Mouse (Mus musculus) heart, embryonic 15.5 days (tissue): ENCODE results near the gene H2al1m. TPM values are rescaled to one million over a fixed set of nuclear protein-coding genes. Genes with fewer than 3 reads are reported as not detected.
A peak's percentile ranks its signal among the peaks of the same experiment; 100 is the strongest.
"Not testable (repeated sequence)": the region's sequence is repeated elsewhere in the genome, so short reads cannot be mapped to it uniquely, and the experiment has no call there.

Experiments
- ATAC-seq: fragments of 200-750 bp; cut with Nextera tagmentation; replicated peaks from 2 replicates; pipeline ENCODE4 v1.8.0; 2017; ENCODE audit warnings: low read depth, moderate TSS enrichment; ENCODE audit not compliant: insufficient number of reproducible peaks, insufficient read depth, low FRiP score
- H3K27ac ChIP-seq: fragments of 300-500 bp; sonication (generic); 2 replicates; pipeline ENCODE4 v1.5.1; 2015; ENCODE audit warnings: mild to moderate bottlenecking, inconsistent platforms
- H3K27me3 ChIP-seq: fragments of 300-500 bp; sonication (generic); 2 replicates; pipeline ENCODE4 v1.6.1; 2015; ENCODE audit warnings: inconsistent platforms
- H3K36me3 ChIP-seq: fragments of 300-500 bp; sonication (generic); 2 replicates; pipeline ENCODE4 v1.6.1; 2015; ENCODE audit warnings: mild to moderate bottlenecking, inconsistent platforms
- H3K4me1 ChIP-seq: fragments of 300-500 bp; sonication (generic); replicated peaks from 2 replicates; pipeline ENCODE4 v1.6.1; 2015; ENCODE audit warnings: inconsistent platforms
- H3K4me2 ChIP-seq: fragments of 300-500 bp; sonication (generic); 2 replicates; pipeline ENCODE4 v1.6.1; 2015; ENCODE audit warnings: inconsistent platforms, mild to moderate bottlenecking, moderate library complexity
- H3K4me3 ChIP-seq: fragments of 300-500 bp; sonication (generic); 2 replicates; pipeline ENCODE4 v1.5.1; 2015; ENCODE audit warnings: mild to moderate bottlenecking, inconsistent platforms
- H3K9ac ChIP-seq: fragments of 300-500 bp; sonication (generic); 2 replicates; pipeline ENCODE4 v1.6.1; 2015; ENCODE audit warnings: mild to moderate bottlenecking, inconsistent platforms
- H3K9me3 ChIP-seq: fragments of 300-500 bp; sonication (generic); replicated peaks from 2 replicates; pipeline ENCODE4 v1.6.1; 2016; ENCODE audit warnings: inconsistent platforms
- WGBS: fragments of 180-500 bp; shearing (Covaris S2); methylation state at CpG from one replicate; pipeline ENCODE4 v1.1.7; 2015; ENCODE audit warnings: mixed read lengths; 5-methylcytosine and 5-hydroxymethylcytosine counted together
- polyA plus RNA-seq: library from polyadenylated mRNA; unstranded; fragments of >200 nt; fragmentation: Nextera tagmentation; extraction: Ambion mirVana; gene quantifications from 2 replicates; pipeline ENCODE4 v1.2.1, GENCODE M21; 2015

The H2al1m gene
- polyA plus RNA-seq, result 0.52 TPM in 1 of 2 replicates, not detected in the other

DNA sequence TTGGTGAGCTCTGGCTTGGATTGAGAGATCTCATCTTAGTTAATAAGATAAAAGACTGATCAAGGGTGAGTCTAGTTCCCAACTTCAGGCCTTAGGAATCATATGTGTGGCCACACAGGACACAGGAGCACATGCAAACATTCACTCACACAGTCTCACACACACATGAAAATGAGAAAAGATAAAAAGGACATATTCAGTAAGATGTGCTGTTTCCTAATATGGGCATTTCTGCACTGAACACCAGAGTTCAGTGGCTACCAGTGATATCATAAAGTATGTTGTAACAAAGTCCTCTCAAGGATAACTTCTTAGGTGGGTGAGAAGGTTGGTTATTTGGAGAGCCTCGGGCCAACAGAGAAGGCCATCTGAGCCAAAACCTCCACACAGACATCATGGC is at the start of gene H2al1m:
TSS of gene H2al1m (plus strand) at position 301 of the 400 bp plus-strand sequence.
- not testable (repeated sequence) for H3K4me3 ChIP-seq, H3K4me2 ChIP-seq, H3K4me1 ChIP-seq, H3K27ac ChIP-seq, H3K9ac ChIP-seq, ATAC-seq, H3K9me3 ChIP-seq, H3K27me3 ChIP-seq, H3K36me3 ChIP-seq
- no CpG with 5 or more reads among the region's 1 CpGs for WGBS

- H3K4me1 ChIP-seq, result peaks cover 6% of the 10 kb centered on the region; the same call in 1 of the 2 replicates
- H3K9me3 ChIP-seq, result no peaks in the 10 kb centered on the region
- 79% methylated on average over 5 of the region's 5 CpGs for WGBS
- H3K9ac ChIP-seq, result no peak overlapping the region
- H3K27ac ChIP-seq, result no peak overlapping the region
- no peaks in the 10 kb centered on the region for H3K27me3 ChIP-seq
- H3K4me3 ChIP-seq, result no peak overlapping the region
- H3K4me2 ChIP-seq, result no peak overlapping the region
- H3K36me3 ChIP-seq, result no peaks in the 10 kb centered on the region
- no peak for ATAC-seq
These were observed 42.6 kb upstream of the H2al1m start for GRCm38 (mm10) chrX:9240737-9241591.

DNA sequence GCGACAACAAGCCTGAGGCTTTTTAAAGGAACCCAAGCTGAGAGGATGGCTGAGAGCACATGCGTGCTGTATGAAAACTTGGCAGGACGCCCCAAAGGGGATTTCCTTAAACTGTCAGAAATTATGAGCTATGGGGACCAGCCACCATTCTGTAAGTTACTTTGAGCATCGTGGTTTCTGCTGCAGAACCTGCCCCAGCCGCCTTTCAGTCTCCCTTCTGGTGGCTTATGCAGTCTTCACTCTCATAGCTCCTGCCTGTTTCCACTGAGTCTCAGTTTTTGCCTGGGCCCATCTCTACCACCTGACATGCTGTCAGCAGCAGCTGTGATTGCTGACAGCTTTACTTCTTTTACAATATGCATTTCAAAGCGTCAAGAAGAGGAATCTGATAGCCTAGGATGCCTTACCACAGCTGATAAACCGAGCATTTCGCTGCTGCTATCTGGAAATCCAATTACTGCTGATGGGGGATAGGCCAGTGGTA is 40.1 kb upstream of the H2al1m start:
- Histone ChIP-seq H3K27me3 (no peaks in the 10 kb centered on the region), H3K4me2 (0 out of 2 replicates have a peak overlapping the region, but pooled peaks have one; percentile 6), H3K9me3 (no peaks in the 10 kb centered on the region), H3K4me3 (no peak overlapping the region), H3K36me3 (no peaks in the 10 kb centered on the region), H3K9ac (no peak overlapping the region), H3K27ac (0 out of 2 replicates have a peak overlapping the region, but pooled peaks have one; percentile 9), H3K4me1 (peaks cover 6% of the 10 kb centered on the region; the same call in 1 of the 2 replicates)
- WGBS, result 34% methylated on average over 8 of the region's 8 CpGs
- no peak for ATAC-seq

GRCm38 (mm10) chrX:9244603-9245336 is 38.8 kb upstream of the H2al1m start:
- H3K27ac ChIP-seq, result no peak overlapping the region
- H3K4me3 ChIP-seq, result no peak overlapping the region
- H3K9me3 ChIP-seq, result no peaks in the 10 kb centered on the region
- no peaks in the 10 kb centered on the region for H3K36me3 ChIP-seq
- peaks cover 6% of the 10 kb centered on the region; the same call in 1 of the 2 replicates for H3K4me1 ChIP-seq
- H3K4me2 ChIP-seq, result no peak overlapping the region
- ATAC-seq, result no peak
- H3K27me3 ChIP-seq, result no peaks in the 10 kb centered on the region
- 49% methylated on average over 12 of the region's 12 CpGs for WGBS
- no peak overlapping the region for H3K9ac ChIP-seq

DNA sequence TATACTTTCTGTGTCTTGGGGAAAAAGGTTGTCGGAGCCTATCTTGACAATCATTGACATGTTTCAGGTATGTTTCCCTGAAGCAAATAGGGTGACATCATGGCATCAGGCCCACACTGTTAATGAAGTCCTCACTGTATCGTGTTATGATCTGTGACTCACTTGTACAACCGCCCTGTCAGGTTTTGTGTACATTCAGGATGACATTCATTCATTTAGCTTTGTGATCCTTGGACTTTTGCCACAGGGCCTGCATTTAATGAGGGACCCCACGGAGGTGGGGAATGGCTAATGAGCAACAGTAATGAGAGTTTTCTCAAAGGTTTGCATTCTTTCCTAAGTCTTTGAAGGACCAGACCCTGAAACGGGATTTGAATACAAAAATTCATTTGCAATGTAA is 34.7 kb upstream of the H2al1m start:
- no peaks in the 10 kb centered on the region for H3K4me1 ChIP-seq
- no peak overlapping the region for H3K9ac ChIP-seq
- no peak for ATAC-seq
- no peaks in the 10 kb centered on the region for H3K36me3 ChIP-seq
- no peak overlapping the region for H3K4me3 ChIP-seq
- no peaks in the 10 kb centered on the region for H3K27me3 ChIP-seq
- no peak overlapping the region for H3K4me2 ChIP-seq
- WGBS, result 62% methylated on average over 5 of the region's 5 CpGs
- no peaks in the 10 kb centered on the region for H3K9me3 ChIP-seq
- no peak overlapping the region for H3K27ac ChIP-seq

DNA sequence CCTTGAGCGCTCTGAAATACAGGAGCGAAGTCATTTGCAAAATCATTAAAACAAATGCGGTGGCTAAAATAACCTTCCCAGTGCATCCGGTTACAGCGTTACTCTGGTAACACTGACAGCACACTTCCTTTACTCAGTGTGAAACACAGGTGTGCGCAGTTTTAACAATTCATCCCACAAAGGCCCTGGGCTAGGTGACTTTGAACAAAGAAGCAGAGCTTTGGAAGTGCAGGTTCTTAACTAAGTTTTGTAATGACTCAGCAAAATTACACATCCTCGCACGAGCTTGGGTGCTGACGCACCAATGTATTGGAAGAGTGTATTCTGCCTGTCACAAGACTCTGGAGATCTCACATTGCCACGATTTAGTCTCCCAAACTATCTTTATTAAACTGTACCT is 29.6 kb upstream of the H2al1m start:
- H3K9me3 ChIP-seq, result no peaks in the 10 kb centered on the region
- 73% methylated on average over 10 of the region's 10 CpGs for WGBS
- no peaks in the 10 kb centered on the region for H3K27me3 ChIP-seq
- H3K36me3 ChIP-seq, result no peaks in the 10 kb centered on the region
- H3K27ac ChIP-seq, result no peak overlapping the region
- H3K9ac ChIP-seq, result no peak overlapping the region
- H3K4me2 ChIP-seq, result no peak overlapping the region
- ATAC-seq, result no peak
- no peaks in the 10 kb centered on the region for H3K4me1 ChIP-seq
- H3K4me3 ChIP-seq, result no peak overlapping the region

DNA sequence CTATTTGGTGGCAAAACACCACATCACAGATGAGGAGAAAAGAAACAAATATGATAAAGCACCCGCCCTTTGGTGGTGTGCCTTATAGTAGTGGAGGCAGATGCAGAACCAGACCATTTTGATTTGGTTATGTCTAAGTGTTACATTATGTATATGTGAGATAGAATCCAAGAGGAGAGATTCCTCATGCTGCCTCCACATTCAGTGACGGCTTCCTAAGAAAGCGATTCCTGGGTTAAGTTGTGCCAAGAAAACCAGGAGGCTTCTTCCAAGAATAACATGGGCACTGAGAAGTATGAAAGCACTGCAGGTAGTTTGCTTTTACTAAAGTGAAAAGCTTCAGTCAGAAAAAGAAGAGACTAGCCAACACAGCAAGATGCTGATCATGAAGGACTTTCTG is 28.7 kb upstream of the H2al1m start:
- no peaks in the 10 kb centered on the region for H3K27me3 ChIP-seq
- H3K9me3 ChIP-seq, result no peaks in the 10 kb centered on the region
- H3K36me3 ChIP-seq, result no peaks in the 10 kb centered on the region
- no peak overlapping the region for H3K4me2 ChIP-seq
- WGBS, result 82% methylated on average over 3 of the region's 3 CpGs
- ATAC-seq, result no peak
- H3K9ac ChIP-seq, result no peak overlapping the region
- no peaks in the 10 kb centered on the region for H3K4me1 ChIP-seq
- H3K4me3 ChIP-seq, result no peak overlapping the region
- H3K27ac ChIP-seq, result no peak overlapping the region

DNA sequence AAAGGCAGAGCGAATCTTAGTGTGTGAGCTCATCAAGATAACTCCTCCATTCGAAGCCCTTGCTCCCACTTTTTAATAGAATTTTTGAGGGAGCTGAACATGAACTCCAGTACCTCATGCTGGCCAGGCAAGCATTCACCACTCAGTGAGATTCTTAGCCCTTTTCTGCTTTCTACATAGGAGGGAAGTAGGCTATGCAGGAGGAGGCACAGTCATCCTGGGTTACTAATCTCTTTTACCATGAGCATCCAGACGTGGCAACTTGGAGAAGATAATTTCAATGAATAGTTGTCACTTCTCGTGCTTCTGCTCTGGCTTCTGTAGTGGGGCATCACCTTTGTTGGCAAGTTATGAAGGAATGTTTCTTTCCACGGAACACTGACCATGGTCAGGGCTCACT is 26.8 kb upstream of the H2al1m start, which contains the start of gene Gm14862:
TSS of gene Gm14862 (minus strand) at position 134 of the 400 bp plus-strand sequence.
- Histone ChIP-seq H3K4me2 (no peak within 1 kb of the TSS), H3K4me1 (no peaks in the 10 kb centered on the region), H3K9me3 (no peaks in the 10 kb centered on the region), H3K4me3 (no peak within 1 kb of the TSS), H3K27ac (no peak within 1 kb of the TSS), H3K27me3 (no peaks in the 10 kb centered on the region), H3K9ac (no peak within 1 kb of the TSS), H3K36me3 (no peaks in the 10 kb centered on the region)
- 68% methylated on average over 5 of the region's 5 CpGs for WGBS
- no peak for ATAC-seq

DNA sequence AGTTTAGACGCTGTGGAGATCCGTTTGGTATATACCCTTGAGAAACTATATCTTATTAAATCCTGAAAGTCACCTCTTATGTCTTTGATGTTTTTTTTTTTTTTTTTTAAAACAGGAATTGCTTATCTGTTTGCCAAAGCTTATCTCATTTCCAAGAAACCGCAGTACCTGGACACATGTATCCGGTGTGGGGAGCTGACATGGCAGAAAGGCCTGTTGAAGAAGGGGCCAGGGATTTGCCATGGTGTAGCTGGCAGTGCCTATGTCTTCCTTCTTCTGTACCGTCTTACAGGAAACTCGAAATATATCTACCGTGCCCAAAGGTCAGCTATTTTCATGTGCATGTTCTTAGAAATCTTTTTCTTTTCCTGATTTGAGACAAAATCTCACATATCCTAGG is 25.7 kb upstream of the H2al1m start:
- Histone ChIP-seq H3K4me1 (no peaks in the 10 kb centered on the region), H3K36me3 (no peaks in the 10 kb centered on the region), H3K9me3 (no peaks in the 10 kb centered on the region), H3K4me3 (no peak overlapping the region), H3K4me2 (no peak overlapping the region), H3K9ac (no peak overlapping the region), H3K27me3 (no peaks in the 10 kb centered on the region), H3K27ac (no peak overlapping the region)
- ATAC-seq, result no peak
- 79% methylated on average over 7 of the region's 7 CpGs for WGBS

DNA sequence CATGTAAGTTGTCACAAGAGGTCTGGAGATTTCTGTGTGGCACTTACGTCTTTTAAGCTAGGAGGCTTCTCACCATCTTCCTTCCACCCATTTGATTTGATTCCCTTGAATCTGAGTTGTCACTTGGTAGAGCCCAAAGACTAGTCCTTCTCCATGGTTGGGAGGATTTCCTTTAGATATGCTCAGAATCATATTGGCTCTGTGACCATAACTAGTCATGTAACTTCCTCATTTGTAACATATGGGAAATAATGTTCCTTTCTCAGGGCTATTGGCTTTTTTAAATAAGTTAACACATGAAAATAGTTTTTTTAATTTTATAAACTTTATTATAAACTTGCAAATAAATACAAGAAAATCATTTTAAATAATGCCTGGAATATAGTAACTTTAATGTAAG is 24.3 kb upstream of the H2al1m start:
- no peak overlapping the region for H3K4me2 ChIP-seq
- no peak overlapping the region for H3K9ac ChIP-seq
- no peak overlapping the region for H3K4me3 ChIP-seq
- H3K4me1 ChIP-seq, result no peaks in the 10 kb centered on the region
- H3K27me3 ChIP-seq, result no peaks in the 10 kb centered on the region
- no peak overlapping the region for H3K27ac ChIP-seq
- no peaks in the 10 kb centered on the region for H3K36me3 ChIP-seq
- ATAC-seq, result no peak
- WGBS, result 74% methylated on average over 1 of the region's 1 CpGs
- H3K9me3 ChIP-seq, result no peaks in the 10 kb centered on the region

DNA sequence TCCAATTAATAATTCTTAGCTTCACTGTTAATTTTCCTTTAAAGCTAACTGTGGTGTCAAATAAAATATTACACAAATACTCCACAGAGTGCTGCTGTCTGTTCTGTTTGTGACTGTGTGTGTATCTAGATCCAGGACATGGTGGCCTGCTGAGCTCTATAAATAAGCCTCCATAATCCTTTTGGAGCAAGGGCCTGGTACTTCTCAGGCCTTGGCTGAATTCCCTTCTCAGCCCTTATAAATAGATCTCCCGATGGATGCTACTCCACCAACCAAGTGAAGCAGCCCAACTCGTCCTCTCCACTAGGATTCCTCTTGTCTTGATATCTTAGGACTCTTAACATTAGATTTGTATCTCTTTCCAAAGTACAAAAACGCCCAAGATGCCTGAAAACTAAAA is 12.5 kb upstream of the H2al1m start:
- H3K9me3 ChIP-seq, result no peaks in the 10 kb centered on the region
- peak overlapping the region; percentile 67 for H3K27ac ChIP-seq
- H3K9ac ChIP-seq, result no peak overlapping the region
- H3K4me1 ChIP-seq, result 0 out of 2 replicates have a peak, but pooled peaks cover 3% of the 10 kb centered on the region
- no peaks in the 10 kb centered on the region for H3K27me3 ChIP-seq
- no peak overlapping the region for H3K4me2 ChIP-seq
- 44% methylated on average over 3 of the region's 3 CpGs for WGBS
- ATAC-seq, result no peak
- H3K36me3 ChIP-seq, result no peaks in the 10 kb centered on the region
- H3K4me3 ChIP-seq, result no peak overlapping the region
